Mouse (Mus musculus): ENCODE results near the gene Chn1. TPM values are rescaled to one million over a fixed set of nuclear protein-coding genes. Genes with fewer than 3 reads are reported as not detected.

Gene Chn1
- total RNA-seq, 2 experiments from 2014 or later, result 262 to 289 TPM

- no peak for DNase-seq
- intact Hi-C loops (cut with DNase I), result no loop called here
Observed at GRCm38 (mm10) chr2:73596786-73597185, 178.4 kb downstream of the Chn1 start.

- no peak for DNase-seq
- intact Hi-C loops (cut with DNase I), result no loop called here
Observed at GRCm38 (mm10) chr2:73596326-73596725, 178.8 kb downstream of the Chn1 start.

DNA sequence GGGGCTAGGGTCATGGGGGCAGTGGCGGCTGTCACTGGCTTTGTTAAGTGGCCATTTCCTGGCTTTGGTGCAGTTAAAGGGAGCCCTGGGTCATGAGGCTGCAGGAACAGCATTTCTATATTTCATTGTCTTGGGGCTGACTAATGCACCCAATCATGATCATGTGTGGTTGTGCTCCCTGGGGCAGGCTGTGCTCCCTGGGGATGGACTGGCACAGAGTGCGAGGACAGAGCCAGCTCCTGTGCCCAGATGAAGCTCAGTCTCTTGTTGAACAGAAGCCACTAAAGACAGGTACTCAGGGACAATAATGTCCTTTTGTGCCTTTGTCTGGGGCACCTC, 182.1 kb downstream of the Chn1 start:
- no peak for DNase-seq
- intact Hi-C loops (cut with DNase I), result no loop called here

- intact Hi-C loops (cut with DNase I), result no loop called here
- DNase-seq, result no peak
Observed at GRCm38 (mm10) chr2:73592231-73593100, 182.7 kb downstream of the Chn1 start.

DNA sequence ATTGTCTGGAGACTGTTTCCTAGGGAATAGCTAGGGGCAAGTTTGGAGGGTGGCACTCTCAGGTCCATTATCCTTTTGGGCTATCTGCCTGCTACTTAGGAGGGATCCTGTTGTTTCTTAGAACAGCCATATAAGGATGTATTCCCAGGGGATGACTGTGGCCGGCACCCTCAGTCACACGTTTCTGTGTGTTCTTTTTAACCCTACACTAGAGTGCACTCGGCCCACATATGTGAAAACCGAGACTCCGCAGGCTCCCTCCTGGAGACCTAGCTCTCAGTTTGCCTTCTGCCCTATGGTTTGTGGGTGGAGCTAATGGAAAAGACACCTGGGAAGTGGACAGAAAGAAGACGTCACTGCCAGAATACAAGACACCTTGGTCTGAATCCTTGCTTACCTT, 183.9 kb downstream of the Chn1 start:
- intact Hi-C loops (cut with DNase I), result no loop called here
- DNase-seq, result no peak

GRCm38 (mm10) chr2:73590106-73590505, 185.0 kb downstream of the Chn1 start:
- DNase-seq, result no peak

DNA sequence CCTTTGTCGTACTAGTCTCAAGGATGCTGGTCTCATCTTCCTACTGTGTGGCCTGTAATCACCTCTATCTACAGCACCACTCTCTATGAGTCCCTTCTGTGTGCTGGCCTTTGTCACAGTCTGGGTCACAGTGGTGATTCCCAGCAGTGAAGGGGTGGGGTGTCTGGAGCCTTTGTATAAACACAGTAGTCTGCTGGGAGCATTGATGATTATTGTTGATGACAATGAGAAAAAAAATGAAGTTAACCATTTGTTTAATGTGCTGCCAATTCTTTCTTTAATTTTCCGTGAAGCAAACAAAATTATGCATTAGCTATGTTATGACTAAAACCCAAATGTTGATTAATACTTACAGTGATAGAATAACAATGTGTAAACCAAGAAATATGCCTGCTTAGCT, 186.2 kb downstream of the Chn1 start:
- intact Hi-C loops (cut with DNase I), result loop anchor here (5.0 kb wide), 1 partner anchor 153 kb away; no protein-coding TSS in a partner anchor
- DNase-seq, result no peak

More at GRCm38 (mm10) chr2:73590106-73590505, 185.0 kb downstream of the Chn1 start:
- intact Hi-C loops (cut with DNase I), result no loop called here

GRCm38 (mm10) chr2:73587109-73587506, 188.0 kb downstream of the Chn1 start:
- intact Hi-C loops (cut with DNase I), result loop anchor here (5.0 kb wide), 1 partner anchor 155 kb away; no protein-coding TSS in a partner anchor
- DNase-seq, result no peak

GRCm38 (mm10) chr2:73586392-73587108, 188.6 kb downstream of the Chn1 start:
- intact Hi-C loops (cut with DNase I), result loop anchor here (5.0 kb wide), 1 partner anchor 156 kb away; no protein-coding TSS in a partner anchor
- DNase-seq, result no peak

- DNase-seq, result no peak
- intact Hi-C loops (cut with DNase I), result loop anchor here (5.0 kb wide), 1 partner anchor 157 kb away; no protein-coding TSS in a partner anchor
Observed at GRCm38 (mm10) chr2:73585347-73585831, 189.8 kb downstream of the Chn1 start.

DNA sequence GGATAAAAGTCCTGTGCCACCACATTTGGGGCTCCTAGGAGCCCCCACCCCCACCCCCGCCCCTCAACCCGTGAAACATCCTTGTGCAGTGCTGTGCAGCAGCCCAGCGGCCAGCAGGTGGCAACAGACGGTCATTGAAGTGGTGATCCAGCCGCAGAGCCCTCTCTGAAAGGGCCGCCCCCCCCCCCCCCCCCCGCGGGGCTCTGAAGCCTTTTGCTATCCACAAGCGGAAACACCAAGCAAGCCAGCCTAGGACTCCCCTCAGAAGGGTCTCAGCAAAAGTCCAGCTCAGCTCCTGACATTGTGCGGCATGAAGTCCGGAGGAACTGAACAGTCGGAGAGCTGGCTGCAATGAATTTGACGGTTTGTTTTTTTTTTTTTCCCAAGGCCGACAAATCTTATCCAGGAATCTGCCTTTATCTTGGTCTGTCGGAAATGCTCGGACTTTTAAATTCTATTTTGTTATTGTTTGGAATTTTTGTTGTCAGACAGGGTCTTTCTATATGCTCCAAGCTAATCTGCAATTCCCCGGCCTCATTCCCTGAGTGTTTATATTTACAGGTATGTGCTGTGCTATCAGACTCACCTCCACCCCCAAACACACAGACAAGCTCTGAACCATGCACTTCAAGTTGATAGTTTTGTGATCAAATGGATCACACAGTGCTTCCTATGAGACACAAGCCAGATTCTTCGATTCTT, 190.3 kb downstream of the Chn1 start:
- intact Hi-C loops (cut with DNase I), result loop anchor here (5.0 kb wide), 1 partner anchor 158 kb away; no protein-coding TSS in a partner anchor
- peak; percentile 81 for DNase-seq

DNA sequence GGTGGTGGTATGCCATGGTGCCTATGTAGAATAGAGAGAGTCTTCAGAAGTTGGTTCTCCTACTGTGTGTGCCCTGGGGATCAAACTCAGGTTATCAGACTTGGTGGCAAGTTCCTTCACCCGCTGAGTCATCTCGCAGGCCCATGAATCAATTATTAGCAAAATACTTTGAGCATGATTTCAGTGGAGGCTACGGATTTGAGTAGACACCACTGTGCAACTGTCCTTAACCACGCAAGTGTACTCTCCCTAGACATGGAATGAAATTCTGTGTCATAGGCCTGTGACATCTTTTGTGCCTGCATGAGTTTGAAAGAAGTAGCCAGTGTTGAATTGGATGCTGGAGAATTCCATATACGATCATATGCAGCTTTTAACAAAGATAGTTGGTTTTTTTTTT, 194.4 kb downstream of the Chn1 start:
- intact Hi-C loops (cut with DNase I), result no loop called here

DNA sequence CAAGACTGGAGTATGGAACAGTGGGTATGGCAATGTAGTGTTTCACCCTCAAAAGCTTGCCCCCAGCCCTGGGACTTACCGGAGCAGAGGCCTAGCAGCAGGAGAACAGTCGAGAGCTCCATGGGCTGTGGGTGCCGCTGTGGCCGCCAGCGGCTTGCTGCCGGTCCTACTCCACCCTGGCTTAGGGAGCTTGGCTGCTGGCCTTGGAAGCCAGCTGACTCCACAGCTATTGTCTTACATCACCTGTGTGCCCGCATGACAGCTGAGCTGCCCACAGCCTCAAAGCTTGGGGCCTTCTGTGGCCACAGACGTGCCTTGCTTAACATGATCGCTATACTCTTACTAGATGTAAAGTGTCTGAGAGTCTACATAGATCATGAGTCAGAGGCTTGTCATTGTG, 195.0 kb downstream of the Chn1 start, which contains the start of gene Chrna1:
TSS of gene Chrna1 (minus strand) at position 173 of the 400 bp plus-strand sequence.
- intact Hi-C loops (cut with DNase I), result no loop called here

More for the DNA sequence above, 194.4 kb downstream of the Chn1 start:
- DNase-seq, result no peak

GRCm38 (mm10) chr2:73579168-73579567, 196.0 kb downstream of the Chn1 start:
- intact Hi-C loops (cut with DNase I), result no loop called here
- no peak for DNase-seq

More for the DNA sequence above, 195.0 kb downstream of the Chn1 start, which contains the start of gene Chrna1:
- no peak for DNase-seq

GRCm38 (mm10) chr2:73574418-73574817, 200.7 kb downstream of the Chn1 start:
- intact Hi-C loops (cut with DNase I), result no loop called here
- no peak for DNase-seq

DNA sequence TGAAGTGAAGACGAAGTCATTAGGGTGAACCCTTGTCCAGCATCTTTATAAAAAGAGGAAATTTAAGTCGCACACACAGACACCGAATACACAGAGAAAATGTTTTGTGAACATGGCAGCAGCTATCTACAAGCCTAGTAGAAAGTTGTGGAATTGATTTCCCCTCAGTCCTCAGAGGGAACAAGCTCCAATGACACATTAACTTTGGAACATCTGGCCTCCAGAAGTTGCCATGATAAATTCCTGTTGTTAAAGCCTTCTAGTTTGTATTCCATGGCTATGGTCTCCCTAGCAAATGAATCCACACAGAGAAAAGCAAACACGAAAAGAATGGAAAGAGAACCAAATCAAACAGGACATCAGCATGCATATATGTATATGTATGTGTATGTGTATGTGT, 201.6 kb downstream of the Chn1 start:
- DNase-seq, result no peak
- intact Hi-C loops (cut with DNase I), result no loop called here

- intact Hi-C loops (cut with DNase I), result no loop called here
- DNase-seq, result peak; percentile 91
Observed at GRCm38 (mm10) chr2:73572539-73573372, 202.4 kb downstream of the Chn1 start.

DNA sequence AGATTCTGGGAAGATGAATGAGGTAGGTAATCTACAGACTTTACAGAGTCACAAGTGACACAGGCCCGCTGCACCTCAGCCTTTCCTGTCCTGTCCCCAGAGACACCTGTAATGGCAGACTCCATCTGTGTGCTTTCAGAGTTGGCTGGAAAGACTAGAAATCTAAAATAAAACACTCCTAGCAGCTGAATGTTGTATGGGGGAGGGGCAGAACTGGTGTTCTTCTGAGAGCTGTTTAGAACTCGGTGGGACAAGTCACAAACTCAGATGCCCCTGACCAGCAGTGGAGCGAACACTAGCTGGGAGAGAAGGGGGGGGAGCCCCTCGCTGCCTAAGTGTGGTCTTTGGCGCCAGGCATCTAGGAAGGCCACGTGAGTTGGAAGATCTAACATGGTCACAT, 203.2 kb downstream of the Chn1 start:
- intact Hi-C loops (cut with DNase I), result no loop called here
- DNase-seq, result no peak

- no peak for DNase-seq
- intact Hi-C loops (cut with DNase I), result no loop called here
Observed at GRCm38 (mm10) chr2:73571304-73571703, 203.8 kb downstream of the Chn1 start.

Measured in left cerebral cortex, postnatal 4 days (tissue).